Mouse (Mus musculus) MEL (cell line): ENCODE results near the gene Rrp12. TPM values are rescaled to one million over a fixed set of nuclear protein-coding genes. Genes with fewer than 3 reads are reported as not detected.
A peak's percentile ranks its signal among the peaks of the same experiment; 100 is the strongest.

Source experiments
- DNase-seq: peaks from one replicate; pipeline ENCODE4 v3.0.0; 2011; ENCODE audit warnings: low read depth, low spot score
- H3K27ac ChIP-seq: 2 replicates; pipeline ENCODE4 v1.5.1; 2012; ENCODE audit warnings: low read depth, mild to moderate bottlenecking, control low read depth, low read length, moderate library complexity; ENCODE audit not compliant: control insufficient read depth
- H3K27me3 ChIP-seq, 2 experiments: fragments of 150-350 bp in 1 of 2; sonication (generic) in 1 of 2; 2 replicates each; pipeline ENCODE4 v1.6.1; 2012; ENCODE audit warnings: low read length in 2 of 2, mild to moderate bottlenecking in 2 of 2, improper control_type of control experiment in 1 of 2, moderate library complexity in 1 of 2; ENCODE audit not compliant: insufficient read depth in 2 of 2, control insufficient read depth in 1 of 2
- H3K36me3 ChIP-seq, 2 experiments: 2 replicates each; pipeline ENCODE4 v1.6.1; 2012 to 2014; ENCODE audit warnings: low read length in 2 of 2, improper control_type of control experiment in 1 of 2, inconsistent platforms in 1 of 2, mild to moderate bottlenecking in 1 of 2; ENCODE audit not compliant: insufficient read depth in 2 of 2, control insufficient read depth in 1 of 2
- H3K4me1 ChIP-seq, 2 experiments: fragments of 150-350 bp in 1 of 2; sonication (generic) in 1 of 2; 2 replicates each; pipeline ENCODE4 v1.6.1; 2012; ENCODE audit warnings: low read length in 2 of 2, improper control_type of control experiment in 1 of 2, mild to moderate bottlenecking in 1 of 2; ENCODE audit not compliant: insufficient read depth in 2 of 2, control insufficient read depth in 1 of 2
- H3K4me3 ChIP-seq, 2 experiments: fragments of 150-350 bp in 1 of 2; sonication (generic) in 1 of 2; 2 replicates each; pipeline ENCODE4 v1.5.1; 2012; ENCODE audit warnings: low read depth in 2 of 2, low read length in 2 of 2, mild to moderate bottlenecking in 2 of 2, moderate library complexity in 2 of 2, control low read depth in 1 of 2, improper control_type of control experiment in 1 of 2; ENCODE audit not compliant: control insufficient read depth in 1 of 2, insufficient read depth in 1 of 2
- H3K79me2 ChIP-seq: 2 replicates; pipeline ENCODE4 v1.6.1; 2012; ENCODE audit warnings: mild to moderate bottlenecking, low read length, moderate library complexity; ENCODE audit not compliant: control insufficient read depth, poor library complexity, insufficient read depth
- H3K9ac ChIP-seq: 2 replicates; pipeline ENCODE4 v1.6.1; 2012; ENCODE audit warnings: low read depth, mild to moderate bottlenecking, control low read depth, low read length, moderate library complexity; ENCODE audit not compliant: control insufficient read depth, poor library complexity, severe bottlenecking
- H3K9me3 ChIP-seq: fragments of 150-350 bp; sonication (generic); replicated peaks from 2 replicates; pipeline ENCODE4 v1.6.1; 2012; ENCODE audit warnings: mild to moderate bottlenecking, low read length, improper control_type of control experiment, moderate library complexity; ENCODE audit not compliant: insufficient read depth
- EP300 ChIP-seq, 2 experiments: IDR thresholded peaks; 2 replicates each; pipeline ENCODE4 v1.6.1; 2011; ENCODE audit warnings: improper control_type of control experiment in 2 of 2, low read length in 2 of 2, low read depth in 1 of 2, mild to moderate bottlenecking in 1 of 2
- ETS1 ChIP-seq: IDR thresholded peaks from 2 replicates; pipeline ENCODE4 v1.6.1; 2012; ENCODE audit warnings: low read depth, mild to moderate bottlenecking, inconsistent platforms, low read length, improper control_type of control experiment, moderate library complexity
- GATA1 ChIP-seq: IDR thresholded peaks from 2 replicates; pipeline ENCODE4 v1.6.1; 2011; ENCODE audit warnings: low read depth, low read length, improper control_type of control experiment
- JUND ChIP-seq: IDR thresholded peaks from 2 replicates; pipeline ENCODE4 v1.6.1; 2011; ENCODE audit warnings: low read depth, mild to moderate bottlenecking, improper control_type of control experiment, low read length
- MAFK ChIP-seq: IDR thresholded peaks from 2 replicates; pipeline ENCODE4 v1.6.1; 2011; ENCODE audit warnings: low read depth, mild to moderate bottlenecking, low read length, improper control_type of control experiment, borderline replicate concordance
- MXI1 ChIP-seq: IDR thresholded peaks from 2 replicates; pipeline ENCODE4 v1.6.1; 2011; ENCODE audit warnings: mild to moderate bottlenecking, low read depth, low read length, improper control_type of control experiment
- MYB ChIP-seq: IDR thresholded peaks from 2 replicates; pipeline ENCODE4 v1.6.1; 2011; ENCODE audit warnings: mild to moderate bottlenecking, low read depth, low read length, improper control_type of control experiment
- POLR2AphosphoS2 ChIP-seq: IDR thresholded peaks from 2 replicates; pipeline ENCODE4 v1.6.1; 2011; ENCODE audit warnings: low read length, improper control_type of control experiment
- SIN3A ChIP-seq: IDR thresholded peaks from 2 replicates; pipeline ENCODE4 v1.6.1; 2012; ENCODE audit warnings: low read length, improper control_type of control experiment, inconsistent platforms
- SMC3 ChIP-seq: IDR thresholded peaks from 2 replicates; pipeline ENCODE4 v1.6.1; 2011; ENCODE audit warnings: low read depth, low read length, improper control_type of control experiment
- TAL1 ChIP-seq: IDR thresholded peaks from 2 replicates; pipeline ENCODE4 v1.6.1; 2012; ENCODE audit warnings: mild to moderate bottlenecking, inconsistent platforms, low read length, moderate library complexity, mixed read lengths
- TCF12 ChIP-seq: IDR thresholded peaks from 2 replicates; pipeline ENCODE4 v1.6.1; 2014; ENCODE audit warnings: low read depth, mild to moderate bottlenecking, inconsistent platforms, low read length, improper control_type of control experiment, moderate library complexity
- UBTF ChIP-seq: IDR thresholded peaks from 2 replicates; pipeline ENCODE4 v1.6.1; 2012; ENCODE audit warnings: low read depth, mild to moderate bottlenecking, inconsistent platforms, low read length, improper control_type of control experiment, moderate library complexity, borderline replicate concordance; ENCODE audit not compliant: insufficient read depth
- USF1 ChIP-seq: IDR thresholded peaks from 2 replicates; pipeline ENCODE4 v1.6.1; 2014; ENCODE audit warnings: low read depth, mild to moderate bottlenecking, inconsistent platforms, low read length, improper control_type of control experiment, moderate library complexity
- ZKSCAN1 ChIP-seq: IDR thresholded peaks from 2 replicates; pipeline ENCODE4 v1.6.1; 2012; ENCODE audit warnings: low read depth, mild to moderate bottlenecking, inconsistent platforms, low read length, improper control_type of control experiment, moderate library complexity
- ZNF384 ChIP-seq: IDR thresholded peaks from 2 replicates; pipeline ENCODE4 v1.6.1; 2012; ENCODE audit warnings: low read depth, mild to moderate bottlenecking, inconsistent platforms, low read length, improper control_type of control experiment
- polyA plus RNA-seq, 2 experiments: library from polyadenylated mRNA; stranded (reverse) in 1 of 2; unstranded in 1 of 2; fragments of >175 nt in 1 of 2; fragments of >200 nt in 1 of 2; gene quantifications; 2 replicates each; pipeline versions ENCODE4 v1.2.1 to v1.2.4; 2012; ENCODE audit warnings: low replicate concordance in 2 of 2, low read depth in 1 of 2; ENCODE audit not compliant: insufficient read length in 2 of 2, insufficient read depth in 1 of 2, missing spikeins in 1 of 2
- total RNA-seq: library from RNA; depleted of rRNA; stranded (reverse); fragments of 300-350 nt; gene quantifications from 2 replicates; pipeline ENCODE4 v1.2.3, GENCODE M21; 2012

The Rrp12 gene
- total and polyA plus RNA-seq, 3 experiments = 44.5 to 134 (median 106) TPM

DNA sequence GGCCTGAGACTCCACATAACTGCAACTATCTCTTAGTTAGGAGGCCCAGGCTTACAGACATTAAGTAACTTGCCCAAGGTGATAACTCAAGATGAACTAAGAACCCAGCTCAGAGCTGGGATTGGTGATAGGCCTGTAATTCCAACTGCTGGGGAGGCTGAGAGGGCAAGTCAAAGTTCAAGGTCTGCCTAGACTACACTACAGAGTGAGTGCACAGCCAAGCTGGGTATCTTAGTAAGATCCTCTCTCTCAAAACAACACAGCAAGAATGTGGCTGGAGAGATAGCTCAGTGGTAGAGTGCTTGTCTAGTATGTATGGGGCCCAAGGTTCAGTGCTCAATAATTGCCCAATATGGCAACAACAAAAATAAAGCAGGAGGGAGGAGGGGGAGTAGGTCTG, 7.8 kb downstream of the Rrp12 start:
- Histone ChIP-seq H3K36me3 (peaks cover 7 to 25% of the 10 kb centered on the region in 2 experiments), H3K9ac (no peak overlapping the region), H3K9me3 (no peaks in the 10 kb centered on the region), H3K79me2 (no peaks in the 10 kb centered on the region; the same call in none of the 2 replicates), H3K4me1 (peaks cover 0 to 4% of the 10 kb centered on the region in 2 experiments; a peak in 2 of 4 replicates), H3K27me3 (no peaks in the 10 kb centered on the region), H3K27ac (peak overlapping the region; percentile 11; the same call in 1 of the 2 replicates), H3K4me3 (no peak overlapping the region)
- peak; percentile 61 for DNase-seq
- TF ChIP-seq MXI1 (peak; percentile 37; the same call in 1 of the 2 replicates), EP300 (IDR thresholded peaks at IDR 0.05; ENCODE audit: low read depth in 1 of 2, low read length in 2 of 2) (peak; percentile 86; a peak in 3 of 4 replicates), TCF12 (peak; percentile 82), SMC3 (no peak), USF1 (0 out of 2 replicates have a peak, but pooled peaks have one; percentile 9), GATA1 (peak; percentile 83), MAFK (no peak), TAL1 (peak; percentile 83), ETS1 (peak; percentile 65), SIN3A (peak; percentile 59; the same call in 1 of the 2 replicates), UBTF (no peak)
- TF ChIP-seq, all 39 proteins: peak for 8

DNA sequence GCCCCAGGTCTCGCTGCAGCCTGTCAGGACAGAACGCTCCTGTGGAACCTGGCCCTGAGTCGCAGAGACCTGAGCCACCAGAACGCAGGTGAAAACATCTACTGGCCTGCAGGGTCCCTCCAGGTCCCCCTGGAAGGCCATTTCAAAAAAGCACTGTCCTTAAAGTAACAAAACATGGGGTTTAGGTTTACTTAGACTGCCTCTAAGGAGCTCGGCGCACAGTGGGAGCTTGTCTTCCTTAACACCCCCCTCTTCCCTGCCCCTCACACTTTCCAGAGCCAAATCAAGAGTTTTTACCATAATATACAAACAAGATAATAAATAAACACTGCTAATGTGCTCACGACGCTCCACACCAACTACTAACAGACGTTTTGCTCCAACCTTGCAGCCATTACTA, 12.1 kb downstream of the Rrp12 start:
- Histone ChIP-seq H3K27me3 (no peaks in the 10 kb centered on the region), H3K9ac (no peak overlapping the region), H3K36me3 (peaks cover 6 to 28% of the 10 kb centered on the region in 2 experiments)
- DNase-seq = no peak
- peak; percentile 91 for TF ChIP-seq ZKSCAN1
- no peak for TF ChIP-seq MYB
- TF ChIP-seq, all 39 proteins: peak for 1
- no peak overlapping the region for H3K4me3 ChIP-seq
- no peaks in the 10 kb centered on the region for H3K9me3 ChIP-seq
- no peak overlapping the region for H3K27ac ChIP-seq
- no peaks in the 10 kb centered on the region for H3K79me2 ChIP-seq
- peaks cover 0 to 4% of the 10 kb centered on the region in 2 experiments; a peak in 2 of 4 replicates for H3K4me1 ChIP-seq

- Histone ChIP-seq H3K9ac (no peak overlapping the region), H3K27me3 (no peaks in the 10 kb centered on the region), H3K36me3 (peaks cover 0 to 38% of the 10 kb centered on the region in 2 experiments; a peak in 2 of 4 replicates), H3K9me3 (no peaks in the 10 kb centered on the region), H3K4me3 (no peak overlapping the region), H3K4me1 (no peaks in the 10 kb centered on the region), H3K79me2 (no peaks in the 10 kb centered on the region), H3K27ac (no peak overlapping the region)
- no peak for TF ChIP-seq POLR2AphosphoS2
- TF ChIP-seq ZNF384 = no peak
- no peak for TF ChIP-seq JUND
- DNase-seq = no peak
Measured at GRCm38 (mm10) chr19:41881842-41882241, 14.1 kb downstream of the Rrp12 start.
